Mouse (Mus musculus) embryonic fibroblast, embryonic 13.5 days (primary cell): ENCODE measurements around the gene Srebf2.

ENCODE experiments used
- CTCF ChIP-seq: IDR thresholded peaks from 2 replicates; pipeline ENCODE4 v1.5.1; 2011; ENCODE audit warnings: mild to moderate bottlenecking, control low read depth, low read length, moderate library complexity, borderline replicate concordance; ENCODE audit not compliant: insufficient read depth
- POLR2A ChIP-seq: IDR thresholded peaks from 2 replicates; pipeline ENCODE4 v1.6.1; 2011; ENCODE audit warnings: low read depth, mild to moderate bottlenecking, control low read depth, low read length, moderate library complexity

DNA sequence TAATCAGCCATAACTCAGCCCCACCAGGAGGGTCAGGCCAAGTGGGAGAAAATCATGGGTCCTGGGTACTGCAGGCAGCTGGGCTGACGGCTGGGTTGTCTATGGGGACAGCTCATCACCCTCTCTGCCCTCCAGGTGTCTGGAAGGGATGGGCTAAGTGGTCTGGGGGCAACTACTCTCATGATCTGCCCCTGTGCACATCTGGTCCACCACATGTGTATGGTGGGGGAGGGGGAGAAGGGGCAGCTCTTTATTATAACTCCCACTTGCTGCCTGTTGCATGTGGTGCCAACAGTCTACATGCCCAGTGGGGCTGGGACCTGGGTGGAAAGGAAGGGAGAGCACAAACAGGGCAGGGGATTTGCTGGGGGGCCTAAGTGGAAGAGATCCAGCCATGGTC, 63.8 kb downstream of the Srebf2 start:
- TF ChIP-seq CTCF (no peak), POLR2A (no peak)
